Mouse (Mus musculus): ENCODE data around the gene Kcnj12. TPM values are rescaled to one million over a fixed set of nuclear protein-coding genes. Genes with fewer than 3 reads are reported as not detected.

Gene Kcnj12
- 0.08 TPM in 1 of 2 replicates, not detected in the other for polyA plus RNA-seq (2015; fragmentation: Nextera tagmentation; extraction: Ambion mirVana)

- Histone ChIP-seq H3K27ac (replicated peaks) (no peak within 1 kb of the TSS), H3K4me3 (replicated peaks) (peak within 1 kb of the TSS; percentile 28), H3K9ac (no peak within 1 kb of the TSS), H3K27me3 (peaks cover 94% of the 10 kb centered on the region), H3K36me3 (replicated peaks) (no peaks in the 10 kb centered on the region), H3K4me2 (peak within 1 kb of the TSS; percentile 51), H3K9me3 (replicated peaks) (no peaks in the 10 kb centered on the region), H3K4me1 (replicated peaks) (0 out of 2 replicates have a peak, but pooled peaks cover 9% of the 10 kb centered on the region)
- 2% methylated on average over 81 of the region's 81 CpGs for WGBS (ENCODE audit: insufficient replicate concordance)
- no peak for ATAC-seq (ENCODE audit: insufficient read depth)
Observed at GRCm38 (mm10) chr11:61022550-61023391, at the start of gene Kcnj12. Gene Kcnj12 (plus strand): TSS chr11:61022564.

GRCm38 (mm10) chr11:60975097-60975496 is 47.3 kb upstream of the Kcnj12 start:
- H3K9ac ChIP-seq, result no peak overlapping the region
- 58% methylated on average over 11 of the region's 11 CpGs for WGBS (ENCODE audit: insufficient replicate concordance)
- ATAC-seq (ENCODE audit: insufficient read depth), result no peak
- 0 out of 2 replicates have a peak, but pooled peaks cover 3% of the 10 kb centered on the region for H3K27me3 ChIP-seq
- no peak overlapping the region for H3K4me2 ChIP-seq
- no peak overlapping the region for H3K4me3 ChIP-seq (replicated peaks)
- H3K36me3 ChIP-seq (replicated peaks), result no peaks in the 10 kb centered on the region
- H3K27ac ChIP-seq (replicated peaks), result no peak overlapping the region
- H3K4me1 ChIP-seq (replicated peaks), result peaks cover 8% of the 10 kb centered on the region
- H3K9me3 ChIP-seq (replicated peaks), result no peaks in the 10 kb centered on the region

GRCm38 (mm10) chr11:60976234-60976633 is 46.1 kb upstream of the Kcnj12 start:
- Histone ChIP-seq H3K4me3 (replicated peaks) (no peak overlapping the region), H3K27me3 (0 out of 2 replicates have a peak, but pooled peaks cover 3% of the 10 kb centered on the region), H3K36me3 (replicated peaks) (no peaks in the 10 kb centered on the region), H3K27ac (replicated peaks) (no peak overlapping the region), H3K9me3 (replicated peaks) (no peaks in the 10 kb centered on the region), H3K4me1 (replicated peaks) (peaks cover 8% of the 10 kb centered on the region), H3K4me2 (no peak overlapping the region), H3K9ac (no peak overlapping the region)
- no peak for ATAC-seq (ENCODE audit: insufficient read depth)
- WGBS (ENCODE audit: insufficient replicate concordance), result 70% methylated on average over 2 of the region's 2 CpGs

- H3K36me3 ChIP-seq (replicated peaks), result no peaks in the 10 kb centered on the region
- H3K4me3 ChIP-seq (replicated peaks), result no peak overlapping the region
- H3K4me2 ChIP-seq, result no peak overlapping the region
- no peaks in the 10 kb centered on the region for H3K9me3 ChIP-seq (replicated peaks)
- no peak overlapping the region for H3K9ac ChIP-seq
- ATAC-seq (ENCODE audit: insufficient read depth), result no peak
- H3K27ac ChIP-seq (replicated peaks), result no peak overlapping the region
- H3K27me3 ChIP-seq, result 0 out of 2 replicates have a peak, but pooled peaks cover 3% of the 10 kb centered on the region
- peaks cover 8% of the 10 kb centered on the region for H3K4me1 ChIP-seq (replicated peaks)
- 42% methylated on average over 8 of the region's 8 CpGs for WGBS (ENCODE audit: insufficient replicate concordance)
Observed at GRCm38 (mm10) chr11:60976742-60977141, 45.6 kb upstream of the Kcnj12 start.

GRCm38 (mm10) chr11:60977153-60977552 is 45.2 kb upstream of the Kcnj12 start:
- Histone ChIP-seq H3K4me3 (replicated peaks) (no peak overlapping the region), H3K9me3 (replicated peaks) (no peaks in the 10 kb centered on the region), H3K27ac (replicated peaks) (no peak overlapping the region), H3K9ac (no peak overlapping the region), H3K27me3 (0 out of 2 replicates have a peak, but pooled peaks cover 3% of the 10 kb centered on the region), H3K4me2 (no peak overlapping the region), H3K36me3 (replicated peaks) (no peaks in the 10 kb centered on the region), H3K4me1 (replicated peaks) (peaks cover 8% of the 10 kb centered on the region)
- ATAC-seq (ENCODE audit: insufficient read depth), result no peak
- WGBS (ENCODE audit: insufficient replicate concordance), result 44% methylated on average over 3 of the region's 3 CpGs

- H3K4me2 ChIP-seq, result no peak overlapping the region
- no peak overlapping the region for H3K27ac ChIP-seq (replicated peaks)
- peaks cover 8% of the 10 kb centered on the region for H3K4me1 ChIP-seq (replicated peaks)
- no peak for ATAC-seq (ENCODE audit: insufficient read depth)
- no peaks in the 10 kb centered on the region for H3K9me3 ChIP-seq (replicated peaks)
- 0 out of 2 replicates have a peak, but pooled peaks cover 3% of the 10 kb centered on the region for H3K27me3 ChIP-seq
- H3K4me3 ChIP-seq (replicated peaks), result no peak overlapping the region
- H3K9ac ChIP-seq, result no peak overlapping the region
- 57% methylated on average over 2 of the region's 2 CpGs for WGBS (ENCODE audit: insufficient replicate concordance)
- H3K36me3 ChIP-seq (replicated peaks), result no peaks in the 10 kb centered on the region
Observed at GRCm38 (mm10) chr11:60978658-60979057, 43.7 kb upstream of the Kcnj12 start.

GRCm38 (mm10) chr11:60979788-60980187 is 42.6 kb upstream of the Kcnj12 start:
- H3K4me1 ChIP-seq (replicated peaks), result peaks cover 8% of the 10 kb centered on the region
- no peaks in the 10 kb centered on the region for H3K9me3 ChIP-seq (replicated peaks)
- no peaks in the 10 kb centered on the region for H3K27me3 ChIP-seq
- no peak for ATAC-seq (ENCODE audit: insufficient read depth)
- H3K4me2 ChIP-seq, result no peak overlapping the region
- no peaks in the 10 kb centered on the region for H3K36me3 ChIP-seq (replicated peaks)
- WGBS (ENCODE audit: insufficient replicate concordance), result 61% methylated on average over 5 of the region's 5 CpGs
- no peak overlapping the region for H3K9ac ChIP-seq
- no peak overlapping the region for H3K27ac ChIP-seq (replicated peaks)
- H3K4me3 ChIP-seq (replicated peaks), result no peak overlapping the region

GRCm38 (mm10) chr11:60981693-60982486 is 40.5 kb upstream of the Kcnj12 start:
- no peak overlapping the region for H3K9ac ChIP-seq
- H3K27ac ChIP-seq (replicated peaks), result no peak overlapping the region
- H3K27me3 ChIP-seq, result no peaks in the 10 kb centered on the region
- no peaks in the 10 kb centered on the region for H3K36me3 ChIP-seq (replicated peaks)
- no peak overlapping the region for H3K4me2 ChIP-seq
- no peaks in the 10 kb centered on the region for H3K9me3 ChIP-seq (replicated peaks)
- WGBS (ENCODE audit: insufficient replicate concordance), result 65% methylated on average over 14 of the region's 14 CpGs
- peaks cover 5% of the 10 kb centered on the region for H3K4me1 ChIP-seq (replicated peaks)
- H3K4me3 ChIP-seq (replicated peaks), result no peak overlapping the region
- ATAC-seq (ENCODE audit: insufficient read depth), result no peak

GRCm38 (mm10) chr11:60984912-60985558 is 37.3 kb upstream of the Kcnj12 start:
- no peak overlapping the region for H3K4me2 ChIP-seq
- H3K9ac ChIP-seq, result no peak overlapping the region
- no peaks in the 10 kb centered on the region for H3K9me3 ChIP-seq (replicated peaks)
- H3K36me3 ChIP-seq (replicated peaks), result no peaks in the 10 kb centered on the region
- 65% methylated on average over 13 of the region's 13 CpGs for WGBS (ENCODE audit: insufficient replicate concordance)
- H3K27me3 ChIP-seq, result no peaks in the 10 kb centered on the region
- H3K27ac ChIP-seq (replicated peaks), result no peak overlapping the region
- no peak for ATAC-seq (ENCODE audit: insufficient read depth)
- no peaks in the 10 kb centered on the region for H3K4me1 ChIP-seq (replicated peaks)
- H3K4me3 ChIP-seq (replicated peaks), result no peak overlapping the region

- Histone ChIP-seq H3K4me2 (no peak overlapping the region), H3K27ac (replicated peaks) (no peak overlapping the region), H3K4me3 (replicated peaks) (no peak overlapping the region), H3K9ac (no peak overlapping the region), H3K36me3 (replicated peaks) (no peaks in the 10 kb centered on the region), H3K9me3 (replicated peaks) (no peaks in the 10 kb centered on the region), H3K4me1 (replicated peaks) (no peaks in the 10 kb centered on the region), H3K27me3 (no peaks in the 10 kb centered on the region)
- ATAC-seq (ENCODE audit: insufficient read depth), result no peak
- 36% methylated on average over 3 of the region's 3 CpGs for WGBS (ENCODE audit: insufficient replicate concordance)
Observed at GRCm38 (mm10) chr11:60990428-60990827, 31.9 kb upstream of the Kcnj12 start.

GRCm38 (mm10) chr11:61002736-61003135 is 19.6 kb upstream of the Kcnj12 start:
- Histone ChIP-seq H3K4me2 (no peak overlapping the region), H3K9ac (no peak overlapping the region), H3K4me3 (replicated peaks) (no peak overlapping the region), H3K36me3 (replicated peaks) (no peaks in the 10 kb centered on the region), H3K4me1 (replicated peaks) (no peaks in the 10 kb centered on the region), H3K27ac (replicated peaks) (no peak overlapping the region), H3K9me3 (replicated peaks) (no peaks in the 10 kb centered on the region), H3K27me3 (no peaks in the 10 kb centered on the region)
- ATAC-seq (ENCODE audit: insufficient read depth), result no peak
- WGBS (ENCODE audit: insufficient replicate concordance), result 60% methylated on average over 8 of the region's 8 CpGs

Data from liver, embryonic 15.5 days (tissue).